Mouse (Mus musculus) heart, postnatal 0 days (tissue): Measurements from ENCODE around the gene Rai1. TPM values are rescaled to one million over a fixed set of nuclear protein-coding genes. Genes with fewer than 3 reads are reported as not detected.

Source experiments
- ATAC-seq: fragments of 200-750 bp; cut with Nextera tagmentation; 2 replicates; pipeline ENCODE4 v1.8.0; 2017; ENCODE audit warnings: low read depth, moderate number of reproducible peaks, moderate library complexity; ENCODE audit not compliant: insufficient read depth
- DNase-seq: peaks from one replicate; pipeline ENCODE4 v3.0.0-alpha.2; 2016; ENCODE audit warnings: low spot score
- H3K27ac ChIP-seq: fragments of 300-500 bp; sonication (generic); 2 replicates; pipeline ENCODE4 v1.5.1; 2014; ENCODE audit warnings: low read depth, mild to moderate bottlenecking
- H3K27me3 ChIP-seq: fragments of 300-500 bp; sonication (generic); 2 replicates; pipeline ENCODE4 v1.6.1; 2014; ENCODE audit warnings: low read length, mixed read lengths; ENCODE audit not compliant: control insufficient read depth, insufficient read depth
- H3K36me3 ChIP-seq: fragments of 300-500 bp; sonication (generic); replicated peaks from 2 replicates; pipeline ENCODE4 v1.6.1; 2014; ENCODE audit warnings: low read length, mixed read lengths; ENCODE audit not compliant: control insufficient read depth, insufficient read depth
- H3K4me1 ChIP-seq: fragments of 300-500 bp; sonication (generic); 2 replicates; pipeline ENCODE4 v1.6.1; 2014; ENCODE audit warnings: antibody characterized with exemption; ENCODE audit not compliant: control insufficient read depth, insufficient read depth
- H3K4me2 ChIP-seq: fragments of 300-500 bp; sonication (generic); 2 replicates; pipeline ENCODE4 v1.6.1; 2014; ENCODE audit warnings: low read depth, mild to moderate bottlenecking, low read length, moderate library complexity
- H3K4me3 ChIP-seq: fragments of 300-500 bp; sonication (generic); 2 replicates; pipeline ENCODE4 v1.5.1; 2014; ENCODE audit warnings: low read depth, low read length
- H3K9ac ChIP-seq: fragments of 300-500 bp; sonication (generic); replicated peaks from 2 replicates; pipeline ENCODE4 v1.6.1; 2014; ENCODE audit warnings: low read depth, low read length, mixed read lengths
- H3K9me3 ChIP-seq: fragments of 300-500 bp; sonication (generic); replicated peaks from 2 replicates; pipeline ENCODE4 v1.6.1; 2016; ENCODE audit warnings: low read length; ENCODE audit not compliant: control insufficient read depth
- CTCF ChIP-seq: IDR thresholded peaks from 2 replicates; pipeline ENCODE4 v1.5.1; 2016; ENCODE audit warnings: antibody characterized with exemption, control low read depth, low read depth
- EP300 ChIP-seq: IDR thresholded peaks from 2 replicates; pipeline ENCODE4 v1.6.1; 2016; ENCODE audit warnings: antibody characterized with exemption, low read depth
- WGBS: fragments of 180-500 bp; shearing (Covaris S2); extraction: QIAGEN DNeasy Blood & Tissue Kit; methylation state at CpG from one replicate; pipeline ENCODE4 v1.1.7; 2014; 5-methylcytosine and 5-hydroxymethylcytosine counted together
- polyA plus RNA-seq: library from polyadenylated mRNA; unstranded; fragments of >200 nt; fragmentation: Nextera tagmentation; extraction: Ambion mirVana; gene quantifications from 2 replicates; pipeline ENCODE4 v1.2.1, GENCODE M21; 2015
- total RNA-seq: library from RNA; depleted of rRNA; stranded (reverse); fragments of >200 nt; gene quantifications from 2 replicates; pipeline ENCODE4 v1.2.3, GENCODE M21; 2014; ENCODE audit warnings: low replicate concordance

Rai1 gene
- total and polyA plus RNA-seq, 2 experiments from 2014 or later, result 10.2 to 28.1 TPM

GRCm38 (mm10) chr11:60222085-60222468, 117.3 kb downstream of the Rai1 start:
- DNase-seq, result no peak
- H3K9me3 ChIP-seq, result no peaks in the 10 kb centered on the region
- H3K9ac ChIP-seq, result no peak overlapping the region
- H3K4me1 ChIP-seq, result peaks cover 32% of the 10 kb centered on the region
- H3K36me3 ChIP-seq, result no peaks in the 10 kb centered on the region
- H3K4me2 ChIP-seq, result peak overlapping the region; percentile 60
- no peak for TF ChIP-seq CTCF
- TF ChIP-seq EP300, result no peak
- 51% methylated on average over 3 of the region's 3 CpGs for WGBS
- no peak for ATAC-seq
- H3K4me3 ChIP-seq, result peak overlapping the region; percentile 36; the same call in 1 of the 2 replicates
- H3K27ac ChIP-seq, result peak overlapping the region; percentile 90
- no peaks in the 10 kb centered on the region for H3K27me3 ChIP-seq

GRCm38 (mm10) chr11:60222469-60223236, 117.8 kb downstream of the Rai1 start, which contains the start of gene Srebf1:
Gene Srebf1 (minus strand): TSS chr11:60222581.
- 5% methylated on average over 46 of the region's 46 CpGs for WGBS
- Histone ChIP-seq H3K9ac (peak within 1 kb of the TSS; percentile 52), H3K27me3 (no peaks in the 10 kb centered on the region), H3K36me3 (no peaks in the 10 kb centered on the region), H3K9me3 (no peaks in the 10 kb centered on the region), H3K4me3 (peak within 1 kb of the TSS; percentile 36), H3K27ac (peak within 1 kb of the TSS; percentile 90), H3K4me1 (peaks cover 32% of the 10 kb centered on the region), H3K4me2 (peak within 1 kb of the TSS; percentile 60)
- ATAC-seq (peak; percentile 84), DNase-seq (peak; percentile 74)
- TF ChIP-seq EP300 (no peak), CTCF (peak; percentile 32)

DNA sequence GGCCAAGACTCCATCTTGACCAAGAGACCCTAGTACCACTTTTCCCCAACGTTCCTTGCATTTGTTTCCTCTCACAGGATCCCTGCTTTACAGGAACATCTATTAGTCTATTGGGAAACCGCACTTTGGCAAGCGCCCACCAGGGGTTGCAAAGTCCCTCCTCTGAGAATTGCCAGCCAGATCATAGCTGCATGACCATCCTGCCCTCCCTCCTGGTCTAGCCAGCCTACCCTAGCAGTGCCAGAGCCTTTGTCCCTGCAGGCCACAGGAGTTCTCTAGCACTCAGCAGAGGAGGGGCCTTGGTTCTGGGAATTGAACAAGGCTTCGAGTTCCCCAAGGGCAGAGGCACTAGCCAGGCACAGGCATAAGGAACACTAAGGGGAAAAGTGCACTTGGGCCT, 119.9 kb downstream of the Rai1 start:
- peaks cover 38% of the 10 kb centered on the region for H3K4me1 ChIP-seq
- DNase-seq (no peak), ATAC-seq (no peak)
- WGBS, result 57% methylated on average over 4 of the region's 4 CpGs
- H3K36me3 ChIP-seq, result peaks cover 4% of the 10 kb centered on the region
- no peaks in the 10 kb centered on the region for H3K27me3 ChIP-seq
- H3K27ac ChIP-seq, result no peak overlapping the region
- H3K4me2 ChIP-seq, result no peak overlapping the region
- H3K9me3 ChIP-seq, result no peaks in the 10 kb centered on the region
- TF ChIP-seq CTCF, result peak; percentile 18; the same call in 1 of the 2 replicates
- no peak for TF ChIP-seq EP300
- 0 out of 2 replicates have a peak overlapping the region, but pooled peaks have one; percentile 21 for H3K9ac ChIP-seq
- H3K4me3 ChIP-seq, result no peak overlapping the region

DNA sequence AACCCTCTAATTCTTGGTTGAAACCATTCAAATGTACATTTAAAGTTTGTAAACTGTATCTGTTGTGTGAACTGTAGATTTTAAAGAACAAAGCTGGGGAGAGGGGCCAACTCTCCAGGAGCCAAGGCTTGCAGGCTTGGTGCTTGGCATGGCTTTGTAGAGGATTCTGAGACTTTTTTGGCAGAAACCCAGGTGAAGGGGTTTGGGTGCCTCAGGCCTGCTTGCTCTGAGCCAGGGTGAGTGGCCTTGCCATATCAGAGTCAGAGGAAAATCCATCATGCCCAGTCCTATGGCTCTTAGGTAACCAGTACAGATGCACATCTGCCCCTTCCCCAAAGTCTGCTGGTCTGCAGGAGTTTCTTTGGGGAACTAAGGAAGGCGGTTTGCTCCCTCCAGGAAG, 121.1 kb downstream of the Rai1 start:
- Histone ChIP-seq H3K4me1 (peaks cover 35% of the 10 kb centered on the region; the same call in 1 of the 2 replicates), H3K36me3 (peaks cover 8% of the 10 kb centered on the region), H3K9ac (peak overlapping the region; percentile 16; the same call in 1 of the 2 replicates)

DNA sequence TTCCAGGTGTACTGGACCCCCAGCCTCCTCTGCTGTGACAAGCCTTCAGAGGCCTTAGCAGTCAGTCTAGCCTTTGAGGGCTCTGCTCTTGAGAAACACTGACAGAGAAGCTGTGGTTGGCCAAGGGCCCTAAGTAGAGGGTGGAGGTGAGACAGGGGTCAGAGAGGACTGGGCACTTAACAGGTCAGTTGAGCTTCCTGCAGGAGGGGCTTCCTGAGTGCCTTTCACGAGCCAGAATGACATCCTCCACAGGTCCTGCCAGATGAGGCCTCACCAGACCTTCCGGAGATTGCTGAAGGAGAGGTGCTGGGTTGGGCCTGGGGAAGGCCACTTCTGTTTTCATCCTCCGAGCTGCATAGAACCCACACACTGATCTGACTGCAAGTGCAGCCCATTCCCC, 123.7 kb downstream of the Rai1 start:
- ATAC-seq (peak; percentile 22), DNase-seq (no peak)
- Histone ChIP-seq H3K27ac (peak overlapping the region; percentile 57), H3K9me3 (no peaks in the 10 kb centered on the region), H3K4me1 (peaks cover 39% of the 10 kb centered on the region), H3K9ac (peak overlapping the region; percentile 32; the same call in 1 of the 2 replicates), H3K4me2 (no peak overlapping the region), H3K4me3 (no peak overlapping the region), H3K36me3 (peaks cover 8% of the 10 kb centered on the region), H3K27me3 (no peaks in the 10 kb centered on the region)
- WGBS, result 34% methylated on average over 3 of the region's 3 CpGs
- TF ChIP-seq CTCF, result no peak
- no peak for TF ChIP-seq EP300

More for the DNA sequence above, 121.1 kb downstream of the Rai1 start:
- Histone ChIP-seq H3K27ac (no peak overlapping the region), H3K4me3 (no peak overlapping the region), H3K9me3 (no peaks in the 10 kb centered on the region), H3K27me3 (no peaks in the 10 kb centered on the region), H3K4me2 (no peak overlapping the region)
- ATAC-seq (no peak), DNase-seq (no peak)
- 83% methylated on average over 1 of the region's 1 CpGs for WGBS
- TF ChIP-seq CTCF, result no peak
- no peak for TF ChIP-seq EP300
